Mouse (Mus musculus): ENCODE results near the gene Adgrg5. TPM values are rescaled to one million over a fixed set of nuclear protein-coding genes. Genes with fewer than 3 reads are reported as not detected.
A peak's percentile ranks its signal among the peaks of the same experiment; 100 is the strongest.

The Adgrg5 gene
- total RNA-seq, 2 experiments from 2014 or later = not detected

DNA sequence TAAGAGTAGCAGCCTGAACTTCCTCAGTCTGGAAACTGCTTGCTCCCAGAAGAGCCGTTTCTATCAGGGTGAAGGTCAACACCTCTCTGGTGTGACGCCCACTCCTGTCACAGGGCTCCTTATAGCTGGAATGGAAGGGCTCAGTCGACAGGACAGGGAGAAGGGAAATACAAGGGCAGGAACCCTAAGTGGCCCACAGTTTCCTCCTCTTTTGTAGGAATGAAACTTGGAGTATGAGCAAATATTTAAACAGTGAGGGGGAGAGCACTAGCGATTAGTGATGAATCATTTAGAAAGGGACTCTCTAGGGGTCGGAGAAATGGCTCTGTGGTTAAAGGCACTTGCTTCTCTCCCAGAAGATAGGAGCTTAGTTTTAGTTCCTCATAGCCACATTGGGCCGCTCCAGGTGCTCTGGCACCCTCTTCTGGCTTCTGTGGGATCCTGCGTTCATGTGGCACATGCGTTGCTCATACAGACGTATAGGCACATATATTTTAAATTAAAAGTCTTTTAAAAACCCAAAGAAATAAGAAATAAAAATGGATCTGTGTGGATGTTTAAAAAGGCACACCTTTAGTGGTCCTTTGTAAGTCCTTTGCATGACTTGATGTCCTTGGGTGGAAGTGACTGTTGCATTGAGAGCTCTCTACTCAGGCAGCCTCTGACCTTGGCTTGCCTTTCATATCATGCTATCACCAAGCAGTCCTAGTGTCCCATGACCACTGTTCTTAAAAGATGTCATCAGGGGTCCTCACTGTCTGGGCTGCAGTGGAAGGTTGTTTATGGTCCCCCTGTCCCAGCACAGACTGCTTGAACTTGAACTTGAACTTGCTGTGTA, 31.6 kb downstream of the Adgrg5 start:
- H3K4me3 ChIP-seq = no peak overlapping the region
- H3K27ac ChIP-seq = no peak overlapping the region
- TF ChIP-seq CTCF (conservative IDR thresholded peaks at IDR 0.05) = peak; percentile 80
- peak in 1 of 2 experiments; percentile 33 for DNase-seq (ENCODE audit: low spot score in 2 of 2)

GRCm38 (mm10) chr8:94956078-94956574, 32.6 kb downstream of the Adgrg5 start:
- no peak for DNase-seq (ENCODE audit: low spot score in 2 of 2)
- no peak for TF ChIP-seq CTCF (conservative IDR thresholded peaks at IDR 0.05)
- Histone ChIP-seq H3K27ac (no peak overlapping the region), H3K4me3 (no peak overlapping the region)

DNA sequence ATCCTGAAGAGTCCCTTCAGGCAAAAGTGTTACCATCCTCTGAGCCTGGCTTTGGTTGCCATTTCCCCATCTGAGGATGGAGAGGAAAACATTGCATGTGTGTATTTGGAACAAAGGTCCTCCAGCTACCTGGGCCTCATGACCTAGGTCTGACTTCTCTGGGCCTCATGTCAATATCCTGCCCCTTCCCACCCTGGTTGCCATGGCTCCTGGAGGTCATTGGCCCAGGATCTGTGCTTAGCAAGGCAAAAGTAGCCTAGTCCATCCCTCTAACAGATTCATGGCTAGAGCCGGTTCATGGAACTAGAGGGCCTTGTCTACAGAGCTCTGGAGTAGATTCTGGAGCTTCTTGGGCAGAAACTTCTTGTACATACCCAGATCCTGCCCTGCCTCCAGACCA, 38.7 kb downstream of the Adgrg5 start:
- no peak overlapping the region for H3K4me3 ChIP-seq
- TF ChIP-seq CTCF (conservative IDR thresholded peaks at IDR 0.05) = no peak
- no peak for DNase-seq (ENCODE audit: low spot score in 2 of 2)
- no peak overlapping the region for H3K27ac ChIP-seq

- TF ChIP-seq CTCF (conservative IDR thresholded peaks at IDR 0.05) = no peak
- Histone ChIP-seq H3K4me3 (no peak overlapping the region), H3K27ac (no peak overlapping the region)
- no peak for DNase-seq (ENCODE audit: low spot score in 2 of 2)
These were observed 41.3 kb downstream of the Adgrg5 start for GRCm38 (mm10) chr8:94964828-94965227.

GRCm38 (mm10) chr8:94966578-94966977, 43.1 kb downstream of the Adgrg5 start:
- H3K27ac ChIP-seq = peak overlapping the region; percentile 70; the same call in 1 of the 2 replicates
- TF ChIP-seq CTCF (conservative IDR thresholded peaks at IDR 0.05) = peak; percentile 88
- peak in 1 of 2 experiments; percentile 58 for DNase-seq (ENCODE audit: low spot score in 2 of 2)
- no peak overlapping the region for H3K4me3 ChIP-seq

GRCm38 (mm10) chr8:94967071-94967470, 43.6 kb downstream of the Adgrg5 start:
- peak overlapping the region; percentile 70; the same call in 1 of the 2 replicates for H3K27ac ChIP-seq
- H3K4me3 ChIP-seq = no peak overlapping the region
- no peak for DNase-seq (ENCODE audit: low spot score in 2 of 2)
- TF ChIP-seq CTCF (conservative IDR thresholded peaks at IDR 0.05) = no peak

DNA sequence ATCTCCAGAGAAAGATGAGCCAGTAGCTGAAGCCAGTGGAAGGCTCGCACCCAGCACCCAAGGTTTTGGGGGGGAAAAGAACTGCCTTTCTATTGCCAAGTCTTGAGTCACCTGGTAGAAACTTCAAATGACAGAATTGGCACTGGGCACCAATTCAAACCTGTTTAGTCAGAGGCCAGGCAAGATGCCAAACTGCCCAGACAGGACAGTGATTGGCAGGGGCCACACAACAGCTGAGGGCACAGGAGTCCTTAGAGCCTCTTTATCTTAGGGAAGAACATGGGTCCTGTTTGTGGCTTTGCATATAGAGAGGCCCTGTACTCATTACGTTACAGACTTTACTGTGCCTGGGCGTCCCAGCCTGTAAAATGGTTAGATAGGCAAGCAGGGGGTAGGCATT, 44.1 kb downstream of the Adgrg5 start:
- DNase-seq (ENCODE audit: low spot score in 2 of 2) = no peak
- H3K4me3 ChIP-seq = no peak overlapping the region
- no peak for TF ChIP-seq CTCF (conservative IDR thresholded peaks at IDR 0.05)
- H3K27ac ChIP-seq = peak overlapping the region; percentile 58; the same call in 1 of the 2 replicates

- no peak for TF ChIP-seq CTCF (conservative IDR thresholded peaks at IDR 0.05)
- no peak for DNase-seq (ENCODE audit: low spot score in 2 of 2)
- no peak overlapping the region for H3K4me3 ChIP-seq
- H3K27ac ChIP-seq = no peak overlapping the region
These were observed 49.8 kb downstream of the Adgrg5 start for GRCm38 (mm10) chr8:94973270-94973669.

DNA sequence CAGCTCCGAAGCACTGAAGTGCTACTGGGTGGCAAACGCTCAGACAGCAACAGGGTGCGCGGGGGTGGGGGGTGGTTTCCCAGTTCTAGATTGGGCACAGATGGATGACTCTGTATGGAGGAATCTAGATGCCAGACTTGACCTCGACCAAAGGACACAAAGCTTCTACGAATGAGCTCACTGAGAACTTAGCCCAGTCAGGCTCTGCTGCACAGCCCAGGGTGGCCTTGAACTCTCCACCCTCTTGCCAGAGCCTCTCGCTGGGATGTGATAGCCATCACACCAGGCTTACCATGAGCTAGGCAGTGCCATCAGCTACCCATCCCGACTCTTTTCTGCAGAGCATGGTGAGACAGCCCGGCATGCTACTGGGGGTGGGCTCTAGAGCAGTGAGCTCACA, 50.3 kb downstream of the Adgrg5 start:
- Histone ChIP-seq H3K27ac (no peak overlapping the region), H3K4me3 (no peak overlapping the region)
- DNase-seq (ENCODE audit: low spot score in 2 of 2) = no peak
- no peak for TF ChIP-seq CTCF (conservative IDR thresholded peaks at IDR 0.05)

DNA sequence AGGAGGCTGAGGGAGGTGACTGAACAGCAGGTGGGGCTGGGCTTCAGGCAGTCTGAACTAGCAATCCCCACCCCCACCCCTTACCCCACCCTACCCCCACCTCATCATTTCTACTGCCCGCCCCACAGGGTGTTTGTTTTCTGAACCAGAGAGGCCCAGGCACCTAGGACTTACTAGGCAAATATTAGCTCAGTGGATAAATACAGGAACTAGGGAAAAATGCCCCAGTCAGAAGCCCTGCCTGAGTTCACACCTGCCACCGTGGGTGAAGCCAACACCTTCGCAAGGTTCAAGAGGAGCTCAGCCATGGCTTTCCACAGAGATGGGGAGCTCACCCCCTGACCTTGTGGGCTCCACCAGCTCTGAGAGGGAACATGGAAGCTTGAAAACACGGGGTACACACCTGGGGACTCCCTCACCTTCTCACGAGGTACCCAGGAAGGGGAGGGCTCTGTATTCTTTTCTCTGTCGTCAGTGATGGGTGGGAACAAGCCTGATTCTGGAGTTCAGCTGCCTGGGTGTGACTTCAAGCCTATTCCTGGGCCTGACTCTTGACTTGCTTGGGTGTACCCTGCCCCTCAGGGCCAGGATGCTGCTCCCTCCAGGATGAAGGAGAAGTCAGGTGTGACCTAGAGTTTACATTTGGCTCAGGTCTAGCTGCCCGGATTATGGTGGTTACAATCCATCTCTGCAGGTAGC, 51.1 kb downstream of the Adgrg5 start, which contains the start of gene Adgrg1:
Gene Adgrg1, plus strand, starts transcription at position 285 of the 699 bp plus-strand sequence.
- Histone ChIP-seq H3K4me3 (no peak within 1 kb of the TSS), H3K27ac (no peak within 1 kb of the TSS)
- no peak for TF ChIP-seq CTCF (conservative IDR thresholded peaks at IDR 0.05)
- DNase-seq (ENCODE audit: low spot score in 2 of 2) = no peak

DNA sequence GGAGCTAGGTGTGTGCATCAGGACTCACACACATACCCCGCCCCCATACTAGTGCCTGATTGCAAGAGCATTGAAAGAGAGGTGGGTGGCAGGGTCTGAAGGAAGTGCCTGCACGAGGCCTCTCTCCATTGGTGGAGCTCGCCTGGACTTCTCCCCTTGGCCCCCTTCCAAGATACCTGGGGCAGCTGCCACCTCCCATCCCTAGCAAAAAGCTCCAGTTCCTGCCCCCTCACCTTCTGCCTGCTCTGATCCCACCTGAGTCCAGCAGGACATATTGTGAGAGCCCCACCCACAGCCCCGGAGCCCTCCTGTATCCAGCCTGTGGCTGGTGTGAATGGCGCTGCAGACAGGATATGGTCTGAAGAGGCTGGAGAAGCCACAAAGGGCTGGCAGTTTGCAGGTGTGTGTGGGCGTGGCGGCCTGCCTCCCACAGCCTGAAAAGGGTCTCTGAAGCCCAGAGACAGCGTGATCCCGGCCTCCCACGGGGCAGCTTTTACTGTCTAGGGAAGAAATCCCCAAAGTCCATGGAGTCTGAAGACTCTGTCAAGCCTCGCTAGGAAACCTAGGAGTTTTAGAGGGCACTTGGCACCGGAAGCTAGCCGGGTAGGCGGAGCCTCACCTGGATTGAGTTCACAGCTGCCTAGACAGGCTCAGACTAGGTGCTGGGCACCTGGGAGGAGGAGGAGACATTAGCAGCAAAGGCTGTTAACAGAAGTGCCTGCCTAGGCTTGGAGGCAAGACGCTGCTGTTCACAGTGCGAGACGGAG, 53.3 kb downstream of the Adgrg5 start:
- H3K4me3 ChIP-seq = no peak overlapping the region
- no peak for DNase-seq (ENCODE audit: low spot score in 2 of 2)
- no peak overlapping the region for H3K27ac ChIP-seq
- no peak for TF ChIP-seq CTCF (conservative IDR thresholded peaks at IDR 0.05)

GRCm38 (mm10) chr8:94978131-94978530, 54.6 kb downstream of the Adgrg5 start:
- no peak overlapping the region for H3K4me3 ChIP-seq
- H3K27ac ChIP-seq = no peak overlapping the region
- no peak for TF ChIP-seq CTCF (conservative IDR thresholded peaks at IDR 0.05)
- DNase-seq (ENCODE audit: low spot score in 2 of 2) = peak; percentile 53 to 58

Measured in layer of hippocampus, adult 2 months (tissue).